Mouse (Mus musculus) CD8-positive naive resting alpha-beta T cell, adult 2 months (primary cell): ENCODE data around the gene Hsp90b1.
"Not testable (repeated sequence)": the region's sequence is repeated elsewhere in the genome, so short reads cannot be mapped to it uniquely, and the experiment has no call there.

Experiments used
- DNase-seq, 2 experiments: peaks; one replicate each; pipeline ENCODE4 v3.0.0; 2022; ENCODE audit warnings: low read depth in 2 of 2, low spot score in 2 of 2

Hsp90b1 gene

DNA sequence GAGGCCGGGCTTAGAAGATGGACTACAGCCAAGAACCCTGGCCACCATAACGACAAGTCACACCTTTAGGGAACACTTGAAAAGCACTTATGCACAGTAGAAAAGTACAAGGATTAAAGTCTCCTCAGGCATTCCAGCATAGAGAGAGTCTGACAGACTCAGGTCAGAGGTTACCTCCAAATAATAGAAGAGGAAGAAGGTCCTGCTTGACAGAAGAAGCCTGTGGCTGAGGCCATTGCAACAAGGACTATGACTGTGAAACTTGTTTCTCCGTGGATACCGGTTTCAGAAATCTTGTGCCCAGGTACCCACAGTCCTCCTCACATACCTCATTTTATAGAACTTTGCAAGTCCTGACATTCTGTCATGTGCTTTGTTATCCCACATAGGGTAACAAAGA lies 34.8 kb downstream of the Hsp90b1 start:
- not testable (repeated sequence) for DNase-seq
